Mouse (Mus musculus) limb, embryonic 13.5 days (tissue): ENCODE data around the gene Trim61. TPM values are rescaled to one million over a fixed set of nuclear protein-coding genes. Genes with fewer than 3 reads are reported as not detected.

Experiments
- ATAC-seq: fragments of 200-750 bp; cut with Nextera tagmentation; 2 replicates; pipeline ENCODE4 v1.8.0; 2017; ENCODE audit warnings: low read depth, moderate number of reproducible peaks, moderate TSS enrichment; ENCODE audit not compliant: low FRiP score
- H3K27ac ChIP-seq: fragments of 300-500 bp; sonication (generic); 2 replicates; pipeline ENCODE4 v1.5.1; 2015; ENCODE audit warnings: inconsistent platforms, mild to moderate bottlenecking, moderate library complexity
- H3K27me3 ChIP-seq: fragments of 300-500 bp; sonication (generic); 2 replicates; pipeline ENCODE4 v1.6.1; 2015; ENCODE audit warnings: mild to moderate bottlenecking, inconsistent platforms
- H3K36me3 ChIP-seq: fragments of 300-500 bp; sonication (generic); 2 replicates; pipeline ENCODE4 v1.6.1; 2015; ENCODE audit warnings: inconsistent platforms, mild to moderate bottlenecking, moderate library complexity
- H3K4me1 ChIP-seq: fragments of 300-500 bp; sonication (generic); 2 replicates; pipeline ENCODE4 v1.6.1; 2015; ENCODE audit warnings: inconsistent platforms
- H3K4me2 ChIP-seq: fragments of 300-500 bp; sonication (generic); replicated peaks from 2 replicates; pipeline ENCODE4 v1.6.1; 2015; ENCODE audit warnings: inconsistent platforms, mild to moderate bottlenecking, moderate library complexity
- H3K4me3 ChIP-seq: fragments of 300-500 bp; sonication (generic); 2 replicates; pipeline ENCODE4 v1.5.1; 2015; ENCODE audit warnings: moderate library complexity, mild to moderate bottlenecking, inconsistent platforms
- H3K9ac ChIP-seq: fragments of 300-500 bp; sonication (generic); 2 replicates; pipeline ENCODE4 v1.6.1; 2015; ENCODE audit warnings: mild to moderate bottlenecking, inconsistent platforms
- H3K9me3 ChIP-seq: fragments of 300-500 bp; sonication (generic); 2 replicates; pipeline ENCODE4 v1.6.1; 2016; ENCODE audit warnings: inconsistent platforms
- WGBS: fragments of 180-500 bp; shearing (Covaris S2); methylation state at CpG from one replicate; pipeline ENCODE4 v1.1.7; 2015; 5-methylcytosine and 5-hydroxymethylcytosine counted together
- polyA plus RNA-seq: library from polyadenylated mRNA; unstranded; fragments of >200 nt; fragmentation: Nextera tagmentation; extraction: Ambion mirVana; gene quantifications from 2 replicates; pipeline ENCODE4 v1.2.1, GENCODE M21; 2015

Trim61 gene
- 0.18 and 0.25 TPM in 2 replicates for polyA plus RNA-seq

GRCm38 (mm10) chr8:65018423-65018822 is at the start of gene Trim61, which contains the start of gene Trim60:
Gene Trim61 (minus strand): TSS chr8:65018523.
Gene Trim60 (minus strand): TSS chr8:65018584.
- Histone ChIP-seq H3K4me3 (no peak within 1 kb of the TSS), H3K9ac (no peak within 1 kb of the TSS), H3K27ac (no peak within 1 kb of the TSS), H3K4me1 (no peaks in the 10 kb centered on the region), H3K36me3 (no peaks in the 10 kb centered on the region), H3K27me3 (no peaks in the 10 kb centered on the region), H3K9me3 (0 out of 2 replicates have a peak, but pooled peaks cover 7% of the 10 kb centered on the region), H3K4me2 (no peak within 1 kb of the TSS)
- 85% methylated on average over 8 of the region's 8 CpGs for WGBS
- ATAC-seq = no peak

- no peak overlapping the region for H3K4me3 ChIP-seq
- H3K9me3 ChIP-seq = no peaks in the 10 kb centered on the region
- H3K27me3 ChIP-seq = no peaks in the 10 kb centered on the region
- ATAC-seq = no peak
- H3K27ac ChIP-seq = no peak overlapping the region
- 28% methylated on average over 10 of the region's 10 CpGs for WGBS
- H3K36me3 ChIP-seq = no peaks in the 10 kb centered on the region
- peaks cover 20% of the 10 kb centered on the region; the same call in 1 of the 2 replicates for H3K4me1 ChIP-seq
- no peak overlapping the region for H3K9ac ChIP-seq
- H3K4me2 ChIP-seq = no peak overlapping the region
Measured at GRCm38 (mm10) chr8:65067694-65068472, 49.6 kb upstream of the Trim61 start.

GRCm38 (mm10) chr8:65067031-65067430 is 48.7 kb upstream of the Trim61 start:
- no peaks in the 10 kb centered on the region for H3K27me3 ChIP-seq
- H3K4me1 ChIP-seq = peaks cover 20% of the 10 kb centered on the region; the same call in 1 of the 2 replicates
- H3K4me2 ChIP-seq = no peak overlapping the region
- H3K27ac ChIP-seq = no peak overlapping the region
- no peak overlapping the region for H3K4me3 ChIP-seq
- ATAC-seq = no peak
- H3K36me3 ChIP-seq = no peaks in the 10 kb centered on the region
- H3K9me3 ChIP-seq = no peaks in the 10 kb centered on the region
- H3K9ac ChIP-seq = no peak overlapping the region
- WGBS = 87% methylated on average over 4 of the region's 4 CpGs

- Histone ChIP-seq H3K36me3 (no peaks in the 10 kb centered on the region), H3K4me1 (peaks cover 20% of the 10 kb centered on the region; the same call in 1 of the 2 replicates), H3K4me2 (no peak overlapping the region), H3K4me3 (no peak overlapping the region), H3K9me3 (no peaks in the 10 kb centered on the region), H3K9ac (no peak overlapping the region), H3K27me3 (no peaks in the 10 kb centered on the region), H3K27ac (no peak overlapping the region)
- 97% methylated on average over 3 of the region's 3 CpGs for WGBS
- no peak for ATAC-seq
Measured at GRCm38 (mm10) chr8:65065622-65066021, 47.3 kb upstream of the Trim61 start.

GRCm38 (mm10) chr8:65064071-65064470 is 45.7 kb upstream of the Trim61 start:
- WGBS = 38% methylated on average over 2 of the region's 2 CpGs
- Histone ChIP-seq H3K4me2 (no peak overlapping the region), H3K4me1 (peaks cover 15% of the 10 kb centered on the region; the same call in 1 of the 2 replicates), H3K4me3 (no peak overlapping the region), H3K9ac (no peak overlapping the region), H3K27ac (no peak overlapping the region), H3K27me3 (no peaks in the 10 kb centered on the region), H3K9me3 (no peaks in the 10 kb centered on the region), H3K36me3 (no peaks in the 10 kb centered on the region)
- no peak for ATAC-seq

GRCm38 (mm10) chr8:65062195-65062594 is 43.9 kb upstream of the Trim61 start:
- 75% methylated on average over 4 of the region's 4 CpGs for WGBS
- no peaks in the 10 kb centered on the region for H3K27me3 ChIP-seq
- H3K9me3 ChIP-seq = no peaks in the 10 kb centered on the region
- no peak overlapping the region for H3K27ac ChIP-seq
- no peak overlapping the region for H3K9ac ChIP-seq
- no peak overlapping the region for H3K4me3 ChIP-seq
- peaks cover 9% of the 10 kb centered on the region; the same call in 1 of the 2 replicates for H3K4me1 ChIP-seq
- ATAC-seq = no peak
- no peak overlapping the region for H3K4me2 ChIP-seq
- H3K36me3 ChIP-seq = no peaks in the 10 kb centered on the region

- 86% methylated on average over 4 of the region's 4 CpGs for WGBS
- H3K27me3 ChIP-seq = no peaks in the 10 kb centered on the region
Measured at GRCm38 (mm10) chr8:65056722-65057121, 38.4 kb upstream of the Trim61 start.

GRCm38 (mm10) chr8:65053968-65054367 is 35.6 kb upstream of the Trim61 start:
- 15% methylated on average over 5 of the region's 5 CpGs for WGBS
- ATAC-seq = peak; percentile 82

More at GRCm38 (mm10) chr8:65056722-65057121, 38.4 kb upstream of the Trim61 start:
- no peak overlapping the region for H3K4me2 ChIP-seq
- no peaks in the 10 kb centered on the region for H3K36me3 ChIP-seq
- no peak overlapping the region for H3K27ac ChIP-seq
- peaks cover 19% of the 10 kb centered on the region for H3K4me1 ChIP-seq
- no peaks in the 10 kb centered on the region for H3K9me3 ChIP-seq
- no peak overlapping the region for H3K9ac ChIP-seq
- no peak for ATAC-seq
- no peak overlapping the region for H3K4me3 ChIP-seq

GRCm38 (mm10) chr8:65053554-65053953 is 35.2 kb upstream of the Trim61 start:
- Histone ChIP-seq H3K27ac (peak overlapping the region; percentile 40), H3K4me1 (peaks cover 19% of the 10 kb centered on the region), H3K27me3 (no peaks in the 10 kb centered on the region), H3K36me3 (no peaks in the 10 kb centered on the region), H3K9ac (no peak overlapping the region), H3K4me2 (no peak overlapping the region), H3K4me3 (no peak overlapping the region), H3K9me3 (no peaks in the 10 kb centered on the region)
- 34% methylated on average over 3 of the region's 3 CpGs for WGBS
- no peak for ATAC-seq

More at GRCm38 (mm10) chr8:65053968-65054367, 35.6 kb upstream of the Trim61 start:
- Histone ChIP-seq H3K9me3 (no peaks in the 10 kb centered on the region), H3K4me2 (peak overlapping the region; percentile 16; the same call in 1 of the 2 replicates), H3K4me3 (no peak overlapping the region), H3K4me1 (peaks cover 19% of the 10 kb centered on the region), H3K9ac (no peak overlapping the region), H3K27ac (peak overlapping the region; percentile 40; the same call in 1 of the 2 replicates), H3K27me3 (no peaks in the 10 kb centered on the region), H3K36me3 (no peaks in the 10 kb centered on the region)

- no peaks in the 10 kb centered on the region for H3K4me1 ChIP-seq
- no peak overlapping the region for H3K4me2 ChIP-seq
- 90% methylated on average over 4 of the region's 4 CpGs for WGBS
- ATAC-seq = no peak
- H3K27me3 ChIP-seq = no peaks in the 10 kb centered on the region
- H3K27ac ChIP-seq = no peak overlapping the region
- no peak overlapping the region for H3K9ac ChIP-seq
- no peak overlapping the region for H3K4me3 ChIP-seq
- no peaks in the 10 kb centered on the region for H3K36me3 ChIP-seq
- no peaks in the 10 kb centered on the region for H3K9me3 ChIP-seq
Measured at GRCm38 (mm10) chr8:65047801-65048200, 29.5 kb upstream of the Trim61 start.

GRCm38 (mm10) chr8:65047193-65047592 is 28.9 kb upstream of the Trim61 start:
- Histone ChIP-seq H3K27me3 (no peaks in the 10 kb centered on the region), H3K4me3 (no peak overlapping the region), H3K36me3 (no peaks in the 10 kb centered on the region), H3K27ac (no peak overlapping the region), H3K4me1 (no peaks in the 10 kb centered on the region), H3K4me2 (no peak overlapping the region), H3K9ac (no peak overlapping the region), H3K9me3 (no peaks in the 10 kb centered on the region)
- ATAC-seq = no peak
- 87% methylated on average over 4 of the region's 4 CpGs for whole genome bisulfite sequencing

GRCm38 (mm10) chr8:65046565-65046964 is 28.2 kb upstream of the Trim61 start:
- no peaks in the 10 kb centered on the region for H3K9me3 ChIP-seq
- no peak overlapping the region for H3K4me2 ChIP-seq
- 62% methylated on average over 5 of the region's 5 CpGs for WGBS
- H3K9ac ChIP-seq = no peak overlapping the region
- no peaks in the 10 kb centered on the region for H3K27me3 ChIP-seq
- peak; percentile 24; the same call in 1 of the 2 replicates for ATAC-seq
- no peaks in the 10 kb centered on the region for H3K4me1 ChIP-seq
- no peaks in the 10 kb centered on the region for H3K36me3 ChIP-seq
- H3K27ac ChIP-seq = no peak overlapping the region
- no peak overlapping the region for H3K4me3 ChIP-seq
